Mouse (Mus musculus) right cerebral cortex, adult 18-20 months (tissue): ENCODE measurements around the gene Cdkn2a.

ENCODE experiments used
- DNase-seq: peaks from one replicate; pipeline ENCODE4 v3.0.0; 2022; ENCODE audit warnings: mixed read lengths

Gene Cdkn2a

GRCm38 (mm10) chr4:89276669-89277219, 17.7 kb downstream of the Cdkn2a start:
- no peak for DNase-seq

- no peak for DNase-seq
Measured at GRCm38 (mm10) chr4:89275811-89276584, 18.5 kb downstream of the Cdkn2a start.

DNA sequence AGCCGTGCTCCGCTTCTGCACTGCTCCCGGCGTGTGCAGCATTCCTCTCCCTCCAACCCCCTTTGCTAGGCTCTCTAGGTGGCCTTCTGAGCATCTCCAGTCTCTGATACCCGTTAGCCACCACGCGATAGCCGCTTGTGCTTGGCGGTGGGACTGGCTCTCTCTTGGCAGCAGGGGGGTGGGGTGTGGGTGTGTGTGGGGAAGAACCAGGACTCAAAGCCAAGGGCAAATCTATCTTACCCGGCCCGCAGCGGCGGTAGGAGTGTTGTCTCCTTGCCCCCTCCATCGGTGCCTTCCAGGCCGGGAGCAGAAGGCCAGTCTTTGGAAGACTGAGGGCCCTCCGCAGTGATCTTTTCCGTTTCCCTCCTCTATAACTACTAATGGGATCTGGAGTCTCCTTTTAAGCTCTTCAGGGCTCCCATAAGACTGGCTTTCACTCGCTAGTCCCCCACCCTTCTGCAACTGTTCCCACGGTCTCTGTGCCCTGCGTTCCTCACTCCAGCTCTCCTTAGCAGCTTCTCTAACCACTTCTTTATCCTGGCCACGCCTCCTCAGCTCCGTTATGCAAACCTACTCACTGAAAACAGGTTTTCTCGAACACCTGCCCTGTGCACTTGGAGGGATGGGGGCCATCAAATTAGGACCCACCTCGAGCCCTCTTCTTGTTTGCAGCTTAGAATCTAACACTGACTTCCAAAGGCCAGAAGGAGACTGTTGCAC, 19.5 kb downstream of the Cdkn2a start:
- DNase-seq, result no peak

GRCm38 (mm10) chr4:89274006-89274405, 20.4 kb downstream of the Cdkn2a start:
- no peak for DNase-seq

DNA sequence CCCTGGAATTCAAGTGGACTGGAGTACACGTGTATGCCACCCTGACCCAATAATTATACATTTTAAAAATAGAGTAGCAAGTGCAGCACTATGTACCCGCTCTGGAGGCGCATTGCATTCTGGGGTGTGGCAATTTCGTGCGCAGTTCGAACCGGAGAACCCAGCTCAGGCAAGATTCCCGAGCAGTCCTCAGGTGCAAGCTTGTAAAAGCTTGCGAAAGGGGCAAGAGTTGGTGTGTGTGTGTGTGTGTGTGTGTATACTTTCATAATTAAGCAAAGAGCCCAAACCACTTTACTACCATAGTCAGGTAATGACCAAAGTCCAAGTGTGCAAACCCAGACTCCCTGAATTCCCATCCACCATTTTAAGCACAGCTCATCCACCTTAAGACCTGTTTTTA, 20.9 kb downstream of the Cdkn2a start:
- no peak for DNase-seq

DNA sequence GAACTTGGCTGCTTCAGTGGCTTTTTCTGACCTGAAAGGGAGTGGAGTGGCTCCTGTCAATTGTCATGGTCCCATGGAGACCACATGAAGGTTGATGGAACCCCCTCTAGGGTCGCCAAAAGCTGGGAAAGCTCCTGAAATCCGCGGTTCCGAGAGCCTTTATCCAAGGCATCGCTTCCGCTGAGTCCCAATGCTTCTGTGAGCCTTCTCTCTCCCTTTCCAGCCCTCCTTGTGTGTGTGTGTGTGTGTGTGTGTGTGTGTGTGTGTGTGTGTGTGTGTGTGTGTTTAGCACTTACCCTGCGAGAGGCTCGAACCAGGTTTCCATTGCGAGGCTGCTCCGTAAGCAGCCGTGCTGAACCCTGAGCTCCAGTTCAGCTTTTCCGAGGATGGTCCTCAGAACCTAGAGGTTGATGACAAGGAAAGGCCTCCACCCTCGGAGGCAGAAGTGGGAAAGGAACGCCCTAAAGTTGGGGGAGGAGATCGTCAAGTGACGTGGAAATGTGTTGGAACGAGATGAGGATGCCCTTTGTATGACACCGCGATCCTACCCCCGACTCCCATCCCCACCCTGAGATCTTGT, 21.4 kb downstream of the Cdkn2a start:
- DNase-seq, result no peak

DNA sequence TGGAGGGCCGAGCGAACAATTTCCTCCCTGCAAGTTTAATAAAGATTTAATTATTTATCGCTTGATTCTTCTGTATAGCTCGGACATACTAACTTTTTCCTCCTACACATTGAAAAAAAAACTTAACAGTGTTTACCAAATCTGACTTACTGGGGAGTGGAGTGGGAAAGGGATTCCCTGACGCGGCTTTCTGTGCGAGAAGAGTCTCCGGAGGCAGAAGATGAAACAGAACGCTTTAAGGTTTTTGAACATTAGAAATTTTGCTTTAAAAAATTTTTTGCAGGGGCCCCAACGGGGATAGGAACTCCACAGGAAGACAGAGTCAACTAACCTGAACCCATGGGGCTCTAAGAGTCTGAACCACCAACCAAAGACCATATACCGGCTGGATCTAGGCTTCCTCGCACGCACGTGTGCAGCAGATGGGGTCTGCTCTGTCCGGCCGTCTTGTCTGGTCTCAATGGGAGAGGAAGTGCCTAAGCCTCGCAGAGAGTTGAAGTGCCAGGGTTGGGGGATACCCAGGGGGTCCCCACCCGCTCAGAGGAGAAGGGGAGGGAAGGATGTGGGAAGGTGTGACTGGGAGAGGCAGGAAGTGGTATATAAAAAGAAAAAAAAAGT, 22.2 kb downstream of the Cdkn2a start:
- no peak for DNase-seq

DNA sequence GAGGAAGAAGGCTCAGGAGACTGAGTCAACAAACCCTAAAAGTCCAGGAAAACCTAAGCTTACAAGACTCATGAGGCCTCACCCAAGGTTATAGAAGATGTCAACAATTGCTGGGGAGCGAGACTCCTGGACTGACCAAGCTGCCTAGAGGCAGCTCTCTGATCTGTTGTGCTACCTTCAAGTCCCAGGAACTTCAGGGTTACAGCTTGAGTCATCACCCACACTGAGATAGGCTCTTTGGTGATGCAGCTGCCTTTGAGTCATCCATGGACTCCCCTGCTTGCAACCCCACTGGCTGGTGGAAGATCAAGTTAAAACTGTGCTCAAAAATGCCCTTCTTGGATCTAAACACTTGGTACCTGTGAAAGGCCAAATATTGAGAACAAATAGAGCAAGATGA, 36.7 kb downstream of the Cdkn2a start:
- DNase-seq, result no peak

- no peak for DNase-seq
Measured at GRCm38 (mm10) chr4:89234446-89234845, 60.0 kb downstream of the Cdkn2a start.
